Mouse (Mus musculus) liver, adult 2 months (tissue): ENCODE results near the gene Ccnd2.

Experiments used
- CTCF ChIP-seq: fragments of 200-500 bp; IDR thresholded peaks from 2 replicates; pipeline ENCODE4 v1.5.1; 2011; ENCODE audit warnings: low read depth, low read length, control low read depth
- POLR2A ChIP-seq: fragments of 200-500 bp; IDR thresholded peaks from 2 replicates; pipeline ENCODE4 v1.6.1; 2011; ENCODE audit warnings: low read length, control low read depth; ENCODE audit not compliant: insufficient read depth; ENCODE audit errors: extremely low read depth

DNA sequence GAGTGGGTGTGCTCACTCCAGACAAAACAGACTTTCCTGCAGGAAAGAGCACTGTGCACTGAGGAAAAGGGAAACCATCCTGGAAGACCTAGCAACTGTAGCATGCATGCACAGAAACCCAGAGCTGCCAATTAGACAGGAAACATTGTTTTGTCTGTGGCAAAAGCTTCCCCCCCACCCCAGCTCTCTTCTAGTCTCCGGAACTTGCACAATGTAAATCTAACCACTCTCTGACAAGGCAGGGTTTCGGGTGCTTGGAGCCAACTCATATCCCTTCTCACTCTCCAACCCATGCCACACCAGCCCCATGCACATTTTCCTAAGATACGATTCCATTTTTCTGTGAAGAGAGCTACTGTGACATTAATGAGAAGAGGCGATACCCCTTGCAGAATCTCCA lies 13.7 kb upstream of the Ccnd2 start:
- no peak for TF ChIP-seq CTCF
- TF ChIP-seq POLR2A: no peak
